In the genomic region with DNA sequence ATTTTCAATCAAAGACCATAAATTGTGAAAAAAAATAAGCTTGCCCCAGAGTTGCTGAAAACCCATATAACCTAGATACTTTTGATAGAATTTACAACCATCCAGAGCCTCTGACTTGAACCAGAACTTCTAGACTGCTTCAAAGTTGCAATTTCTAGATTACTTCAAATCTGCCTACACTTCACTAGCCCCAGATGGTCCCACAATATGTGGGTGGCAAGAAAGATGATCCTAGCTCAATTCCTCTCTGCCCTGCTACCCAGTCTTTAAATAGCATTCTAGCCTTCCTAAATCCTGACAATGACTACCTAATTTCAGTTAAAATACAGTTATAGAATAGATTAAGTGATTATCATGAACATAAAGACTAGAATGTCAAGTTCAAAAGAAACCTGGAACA, we compare ENCODE assay signal across 8 mouse cellular contexts.
"Had no signal": no experiment of that assay in that cellular context is flagged by ENCODE, and none has a peak within 500 bp of the region (broad histone marks: within the 10 kb centered on the region; RNA-seq: fewer than 3 reads in every experiment).

No protein-coding gene starts in this region.

- DNase-seq: kidney, adult 11 months; kidney, postnatal 10 days; kidney, postnatal 4 days; lung, embryonic 14.5 days; lung, postnatal 10 days; lung, postnatal 4 days; midbrain, embryonic 14.5 days; thymus, postnatal 36 days had no signal
